Mouse (Mus musculus) erythroblast, embryonic 14.5 days (primary cell): ENCODE results near the gene Alox5ap. TPM values are rescaled to one million over a fixed set of nuclear protein-coding genes. Genes with fewer than 3 reads are reported as not detected.

Experiments
- H3K27me3 ChIP-seq: 2 replicates; pipeline ENCODE4 v1.6.1; 2012; ENCODE audit warnings: inconsistent platforms; ENCODE audit not compliant: control insufficient read depth
- H3K36me3 ChIP-seq: 2 replicates; pipeline ENCODE4 v1.6.1; 2012; ENCODE audit warnings: mild to moderate bottlenecking, inconsistent platforms; ENCODE audit not compliant: control insufficient read depth
- H3K4me1 ChIP-seq: 2 replicates; pipeline ENCODE4 v1.6.1; 2012; ENCODE audit warnings: inconsistent platforms; ENCODE audit not compliant: control insufficient read depth
- H3K4me3 ChIP-seq: replicated peaks from 2 replicates; pipeline ENCODE3; 2012; ENCODE audit warnings: moderate library complexity, mild to moderate bottlenecking, inconsistent platforms
- H3K9me3 ChIP-seq: 2 replicates; pipeline ENCODE4 v1.6.1; 2012; ENCODE audit warnings: low read length, inconsistent platforms, mixed read lengths; ENCODE audit not compliant: control insufficient read depth
- GATA1 ChIP-seq: IDR thresholded peaks from 2 replicates; pipeline ENCODE4 v1.6.1; 2012; ENCODE audit warnings: low read length, inconsistent platforms, mixed read lengths
- TAL1 ChIP-seq: IDR thresholded peaks from 3 replicates; pipeline ENCODE4 v1.6.1; 2012; ENCODE audit warnings: low read length, inconsistent platforms, mixed read lengths
- polyA plus RNA-seq: library from polyadenylated mRNA; stranded (reverse); fragments of >175 nt; gene quantifications from 2 replicates; pipeline ENCODE4 v1.2.3, GENCODE M21; 2012

The Alox5ap gene
- polyA plus RNA-seq, 1 experiment: not detected

DNA sequence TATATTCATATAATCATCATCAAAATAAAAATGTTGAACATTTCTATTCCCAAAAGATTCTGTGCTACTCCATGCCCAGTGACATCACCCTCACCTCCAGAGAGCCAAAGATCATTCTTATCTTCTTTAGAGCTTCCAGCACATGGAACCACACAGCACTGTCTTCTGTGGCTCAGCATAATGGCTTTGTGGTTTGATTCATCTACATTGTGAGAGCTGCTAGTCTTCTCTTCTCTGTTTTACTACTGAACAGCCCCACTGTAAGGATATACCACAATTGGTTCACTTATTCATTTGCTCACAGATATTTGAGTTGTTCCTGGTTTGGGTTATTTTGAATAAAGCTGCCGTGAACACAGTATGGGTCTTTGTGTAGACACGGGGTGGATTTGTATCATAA lies 9.0 kb upstream of the Alox5ap start:
- no peak overlapping the region for H3K4me3 ChIP-seq
- no peaks in the 10 kb centered on the region for H3K9me3 ChIP-seq
- no peaks in the 10 kb centered on the region for H3K27me3 ChIP-seq
- no peak for TF ChIP-seq GATA1
- TF ChIP-seq TAL1: no peak
- H3K36me3 ChIP-seq: no peaks in the 10 kb centered on the region
- no peaks in the 10 kb centered on the region for H3K4me1 ChIP-seq

DNA sequence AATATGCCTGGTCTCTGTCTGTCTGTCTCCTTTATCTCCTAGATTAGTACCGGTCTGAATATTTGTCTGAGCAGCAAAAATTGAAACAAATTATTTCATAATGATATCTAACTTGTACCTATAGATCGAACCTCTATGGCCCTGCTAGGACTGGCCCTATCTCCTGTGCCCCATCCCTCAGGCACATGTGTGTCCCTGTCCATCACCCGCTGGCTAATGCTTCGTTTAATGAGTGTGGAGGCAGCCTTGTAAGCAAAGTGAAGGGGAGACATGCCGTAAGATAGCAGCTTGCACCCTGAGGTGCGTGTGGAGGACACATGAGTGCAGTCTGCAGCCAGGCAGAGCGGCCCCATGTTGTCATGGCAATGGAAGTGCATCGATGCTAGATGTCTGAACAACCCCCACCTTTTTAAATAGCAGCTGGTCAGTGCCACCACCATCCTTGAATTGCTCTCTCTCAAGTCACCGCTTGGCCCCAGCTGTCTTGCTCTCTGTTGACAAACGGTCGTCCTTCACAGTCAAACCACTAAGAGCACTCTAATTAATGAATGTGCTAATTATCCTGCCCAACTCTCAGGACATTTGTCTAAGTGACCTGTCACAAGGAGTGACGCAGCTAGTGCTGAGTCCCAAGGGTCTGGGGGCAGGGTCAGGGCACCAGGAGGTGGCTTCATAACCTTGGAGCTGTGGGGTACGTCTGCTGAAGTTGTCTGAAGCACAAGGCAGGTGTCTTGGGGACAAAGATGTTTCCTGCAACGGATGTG lies 6.9 kb upstream of the Alox5ap start:
- H3K9me3 ChIP-seq: no peaks in the 10 kb centered on the region
- no peaks in the 10 kb centered on the region for H3K27me3 ChIP-seq
- no peak overlapping the region for H3K4me3 ChIP-seq
- no peaks in the 10 kb centered on the region for H3K36me3 ChIP-seq
- H3K4me1 ChIP-seq: no peaks in the 10 kb centered on the region
- TF ChIP-seq GATA1 (no peak), TAL1 (no peak)

DNA sequence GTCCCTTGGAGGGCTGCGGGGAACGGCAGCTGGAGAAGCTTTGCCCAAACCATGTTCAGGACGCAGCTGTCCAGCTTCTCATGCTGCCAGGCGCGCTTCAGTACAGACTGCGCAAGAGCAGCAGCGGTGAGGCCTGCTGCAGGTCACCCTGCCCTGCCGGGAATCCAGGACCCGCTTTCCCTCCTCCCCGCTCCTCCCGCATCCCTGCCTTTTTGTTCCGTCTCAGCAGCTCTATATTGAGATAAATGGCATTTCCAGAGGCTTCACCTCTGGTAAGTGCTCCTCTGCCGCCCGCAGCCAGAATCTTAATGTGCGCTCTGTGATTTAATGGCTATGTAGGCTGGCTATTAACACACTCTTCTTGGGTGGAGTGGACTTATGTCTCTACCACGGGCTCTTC lies 5.5 kb upstream of the Alox5ap start:
- no peaks in the 10 kb centered on the region for H3K36me3 ChIP-seq
- TF ChIP-seq TAL1: no peak
- no peak for TF ChIP-seq GATA1

DNA sequence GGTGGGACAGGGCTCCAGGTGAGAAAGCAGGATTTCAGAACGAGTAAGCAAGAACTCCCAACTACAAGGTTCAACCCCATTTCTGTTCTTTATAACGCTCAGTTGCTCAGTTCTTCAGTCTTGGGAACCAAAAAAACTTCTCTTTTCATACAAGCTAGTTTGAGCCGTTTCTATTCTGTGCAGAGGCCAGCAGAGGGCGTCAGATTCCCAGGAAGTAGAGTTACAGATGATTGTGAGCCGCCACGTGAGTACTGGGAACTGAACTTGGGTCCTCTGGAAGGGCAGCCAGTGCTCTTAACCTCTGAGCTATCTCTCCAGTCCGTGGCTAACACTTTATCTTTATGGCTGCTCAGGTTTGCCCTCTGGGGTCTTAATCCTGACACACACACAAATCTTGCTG lies 3.1 kb upstream of the Alox5ap start:
- Histone ChIP-seq H3K4me3 (no peak overlapping the region), H3K36me3 (no peaks in the 10 kb centered on the region), H3K27me3 (peaks cover 7% of the 10 kb centered on the region), H3K9me3 (no peaks in the 10 kb centered on the region), H3K4me1 (peaks cover 2% of the 10 kb centered on the region; the same call in 1 of the 2 replicates)
- TF ChIP-seq TAL1: no peak
- TF ChIP-seq GATA1: no peak

More for the DNA sequence above, 5.5 kb upstream of the Alox5ap start:
- Histone ChIP-seq H3K4me1 (no peaks in the 10 kb centered on the region), H3K9me3 (no peaks in the 10 kb centered on the region), H3K4me3 (no peak overlapping the region), H3K27me3 (no peaks in the 10 kb centered on the region)

DNA sequence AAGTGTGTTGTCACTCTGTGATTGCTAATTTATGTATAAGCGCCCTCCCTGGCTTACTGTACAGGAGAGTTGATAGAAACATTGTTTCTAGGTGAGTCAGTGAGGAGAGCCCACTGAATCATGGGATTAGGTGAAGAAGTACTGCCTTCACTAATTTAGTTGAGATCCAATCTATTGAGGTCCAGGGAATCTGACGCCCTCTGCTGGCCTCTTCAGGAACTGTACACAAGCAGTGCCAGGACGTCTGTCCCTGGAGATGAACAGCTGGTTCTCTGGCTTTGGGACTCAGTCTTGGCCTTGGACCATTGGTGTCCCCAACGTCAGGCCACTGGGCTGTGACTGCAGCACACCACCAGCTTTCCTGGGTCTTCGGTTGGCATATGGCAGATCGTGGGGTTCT lies 2.7 kb upstream of the Alox5ap start:
- Histone ChIP-seq H3K36me3 (no peaks in the 10 kb centered on the region), H3K4me1 (peaks cover 2% of the 10 kb centered on the region; the same call in 1 of the 2 replicates), H3K9me3 (no peaks in the 10 kb centered on the region), H3K4me3 (no peak overlapping the region), H3K27me3 (peaks cover 7% of the 10 kb centered on the region)
- TF ChIP-seq GATA1: no peak
- TF ChIP-seq TAL1: no peak

DNA sequence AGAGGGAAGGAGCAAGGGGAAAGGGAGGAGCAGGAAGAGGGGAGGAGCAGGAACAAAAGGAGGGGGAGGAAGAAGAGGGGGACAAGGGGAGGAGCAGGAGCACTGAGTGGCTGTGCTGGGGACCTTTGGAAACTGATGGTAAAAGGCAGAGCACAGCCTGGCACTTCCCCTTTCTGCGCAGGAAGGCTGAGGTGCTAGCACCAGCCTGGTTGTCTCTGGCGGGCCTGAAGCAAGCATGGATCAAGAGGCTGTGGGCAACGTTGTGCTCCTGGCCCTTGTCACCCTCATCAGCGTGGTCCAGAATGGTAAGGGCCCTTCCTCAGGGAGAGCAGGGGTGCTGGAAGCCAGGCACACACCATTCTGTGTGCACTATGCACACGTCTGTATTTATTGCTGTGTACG lies 312 bp downstream of the Alox5ap start:
- Histone ChIP-seq H3K27me3 (peaks cover 7% of the 10 kb centered on the region), H3K4me3 (no peak overlapping the region), H3K9me3 (no peaks in the 10 kb centered on the region), H3K4me1 (peaks cover 5% of the 10 kb centered on the region), H3K36me3 (no peaks in the 10 kb centered on the region)
- TF ChIP-seq TAL1: no peak
- no peak for TF ChIP-seq GATA1

DNA sequence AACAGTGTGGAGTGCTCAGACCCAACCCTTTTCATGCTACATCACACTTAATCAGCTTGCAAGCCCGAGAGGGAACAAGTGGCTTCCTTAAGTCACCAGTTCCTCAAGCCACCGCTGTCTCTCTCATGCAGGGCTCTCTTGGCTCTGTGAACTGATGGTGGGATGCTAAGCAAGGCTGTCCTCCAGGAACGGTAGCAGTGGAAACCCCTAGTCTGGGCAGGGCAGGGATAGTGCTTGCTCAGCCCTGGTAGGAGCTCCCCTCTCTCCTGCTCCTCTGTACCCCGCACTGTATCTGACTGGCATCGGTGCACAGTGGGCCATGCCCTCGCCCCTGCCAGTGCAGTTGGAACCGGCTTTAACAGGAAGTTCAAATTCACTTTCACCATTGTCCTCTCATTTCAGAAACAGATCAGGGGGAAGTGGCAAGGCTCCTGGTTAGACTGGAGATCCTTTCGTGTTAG lies 2.2 kb downstream of the Alox5ap start:
- H3K36me3 ChIP-seq: no peaks in the 10 kb centered on the region
- peaks cover 5% of the 10 kb centered on the region for H3K4me1 ChIP-seq
- H3K4me3 ChIP-seq: no peak overlapping the region
- H3K9me3 ChIP-seq: no peaks in the 10 kb centered on the region; the same call in 1 of the 2 replicates
- peaks cover 7% of the 10 kb centered on the region for H3K27me3 ChIP-seq
- TF ChIP-seq TAL1 (no peak), GATA1 (no peak)

DNA sequence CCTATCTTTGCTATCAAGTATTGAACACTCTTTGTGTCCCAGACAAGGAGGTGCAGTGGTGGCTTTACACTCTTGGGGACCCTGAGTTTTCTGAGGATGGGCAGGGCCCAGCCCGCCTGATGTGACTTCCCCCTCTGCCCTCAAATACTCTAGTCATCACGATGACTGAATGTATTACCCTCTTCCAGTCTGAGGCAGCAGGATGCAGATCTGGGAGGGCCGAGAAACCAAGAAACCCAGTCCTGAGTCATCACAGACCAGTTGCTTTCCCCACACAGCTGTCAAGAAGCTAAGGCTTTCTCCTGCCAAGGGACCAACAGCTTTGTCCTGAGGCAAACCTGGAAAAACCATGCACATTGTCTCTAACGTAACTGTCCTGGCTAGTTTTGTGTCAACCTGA lies 2.9 kb downstream of the Alox5ap start:
- Histone ChIP-seq H3K9me3 (no peaks in the 10 kb centered on the region; the same call in 1 of the 2 replicates), H3K4me1 (peaks cover 6% of the 10 kb centered on the region), H3K27me3 (peaks cover 7% of the 10 kb centered on the region), H3K36me3 (no peaks in the 10 kb centered on the region), H3K4me3 (no peak overlapping the region)
- TF ChIP-seq GATA1: no peak
- TF ChIP-seq TAL1: no peak

DNA sequence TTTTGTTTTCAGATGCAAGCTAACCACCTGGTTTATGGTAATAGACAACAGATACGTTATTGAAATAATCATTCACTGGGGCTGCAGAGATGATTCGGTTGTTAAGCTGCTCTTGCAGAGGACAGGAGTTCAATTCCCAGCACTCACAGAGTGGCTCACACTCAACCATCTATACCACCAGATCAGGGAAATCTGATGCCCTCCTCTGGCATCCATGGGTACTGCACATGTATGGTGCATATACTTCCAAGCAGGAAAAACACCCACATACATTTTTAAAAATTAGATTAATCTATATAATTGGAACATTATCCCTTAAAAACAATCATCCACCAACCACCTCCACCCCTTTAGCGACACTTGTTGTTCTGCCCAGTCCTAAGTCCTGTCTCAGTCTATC lies 6.7 kb downstream of the Alox5ap start:
- Histone ChIP-seq H3K4me3 (no peak overlapping the region), H3K36me3 (no peaks in the 10 kb centered on the region), H3K27me3 (no peaks in the 10 kb centered on the region; the same call in 1 of the 2 replicates), H3K4me1 (peaks cover 12% of the 10 kb centered on the region), H3K9me3 (peaks cover 7% of the 10 kb centered on the region)
- TF ChIP-seq GATA1 (no peak), TAL1 (no peak)

DNA sequence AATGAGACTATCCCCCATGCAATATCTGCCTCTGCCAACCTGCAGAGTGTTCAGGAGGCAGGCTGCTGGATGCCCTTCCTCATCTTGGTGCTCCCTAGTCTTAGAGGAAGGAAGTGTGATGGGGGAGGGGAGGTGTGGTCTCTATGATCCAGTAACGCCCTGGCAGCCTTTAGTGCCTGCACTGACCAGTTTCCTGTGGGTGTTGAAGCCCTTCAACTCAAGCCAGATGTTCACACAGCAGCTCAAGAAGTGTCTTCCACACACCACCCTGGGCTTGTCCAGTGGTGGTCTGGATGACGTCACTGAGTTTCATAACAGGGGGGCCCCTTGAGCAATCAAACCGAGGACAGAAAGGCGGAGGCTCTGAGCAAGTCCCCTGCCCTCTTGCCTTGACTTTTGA lies 8.0 kb downstream of the Alox5ap start:
- no peak overlapping the region for H3K4me3 ChIP-seq

More for the DNA sequence above, 8.0 kb downstream of the Alox5ap start:
- H3K27me3 ChIP-seq: no peaks in the 10 kb centered on the region; the same call in 1 of the 2 replicates
- peaks cover 12% of the 10 kb centered on the region for H3K4me1 ChIP-seq
- TF ChIP-seq GATA1 (no peak), TAL1 (no peak)
- peaks cover 7% of the 10 kb centered on the region for H3K9me3 ChIP-seq
- no peaks in the 10 kb centered on the region for H3K36me3 ChIP-seq
